In the genomic region with DNA sequence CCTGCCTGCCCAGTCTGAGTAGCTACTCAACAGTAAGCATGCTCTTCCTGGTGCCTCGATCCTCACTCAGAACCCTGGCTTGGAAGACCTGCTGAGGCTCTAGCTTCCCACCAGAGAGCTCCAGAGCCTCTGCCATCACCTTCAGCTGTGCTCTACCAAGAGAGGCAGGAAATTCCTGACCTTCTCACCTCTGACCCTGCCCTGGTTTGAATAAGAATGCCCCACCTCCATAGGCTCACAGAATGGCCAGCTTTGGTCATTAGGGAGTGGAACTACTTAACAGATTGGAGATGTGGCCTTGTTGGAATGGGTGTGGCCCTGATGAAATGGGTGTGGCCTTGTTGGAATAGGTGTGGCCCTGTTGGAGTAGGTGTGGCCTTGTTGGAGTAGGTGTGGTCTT, we compare ENCODE assay signal across 22 mouse cellular contexts.
"Had no signal": no experiment of that assay in that cellular context is flagged by ENCODE, and none has a peak within 500 bp of the region (broad histone marks: within the 10 kb centered on the region; RNA-seq: fewer than 3 reads in every experiment).

No protein-coding gene starts in this region.

- H3K4me2 ChIP-seq: kidney, embryonic 15.5 days; limb, embryonic 12.5 days; limb, embryonic 15.5 days; liver, embryonic 11.5 days; lung, embryonic 14.5 days; midbrain, embryonic 11.5 days; stomach, embryonic 15.5 days had no signal

- H3K9me3 ChIP-seq: kidney, embryonic 15.5 days; limb, embryonic 12.5 days; limb, embryonic 15.5 days; stomach, embryonic 15.5 days had no signal

- H3K27ac ChIP-seq: kidney, embryonic 15.5 days; left cerebral cortex, adult 2 months; limb, embryonic 12.5 days; limb, embryonic 15.5 days; liver, embryonic 14.5 days; macrophage; stomach, embryonic 15.5 days had no signal

- H3K4me1 ChIP-seq: kidney, embryonic 15.5 days; stomach, embryonic 15.5 days had no signal

- H3K9ac ChIP-seq: kidney, embryonic 15.5 days; limb, embryonic 12.5 days; limb, embryonic 15.5 days; liver, embryonic 14.5 days; liver, postnatal 0 days; lung, embryonic 14.5 days; stomach, embryonic 15.5 days had no signal

- DNase-seq: kidney, adult 8-10 months; kidney, postnatal 10 days; kidney, postnatal 36 days; layer of hippocampus, postnatal 36 days; left cerebral cortex, postnatal 4 days; liver, postnatal 0 days; lung, embryonic 14.5 days; midbrain, embryonic 14.5 days; retina, postnatal 1 day; right cerebral cortex, postnatal 25 days; spleen, adult 18-20 months; thymus, postnatal 25 days had no signal

- H3K27me3 ChIP-seq: kidney, embryonic 15.5 days; limb, embryonic 12.5 days; limb, embryonic 15.5 days; stomach, embryonic 15.5 days had no signal

- H3K36me3 ChIP-seq: kidney, embryonic 15.5 days; limb, embryonic 12.5 days; limb, embryonic 15.5 days; stomach, embryonic 15.5 days had no signal

- ATAC-seq: liver, postnatal 0 days; lung, postnatal 0 days had no signal

- H3K4me3 ChIP-seq: kidney, embryonic 15.5 days; left cerebral cortex, adult 2 months; limb, embryonic 12.5 days; limb, embryonic 15.5 days; stomach, embryonic 15.5 days had no signal
